Mouse (Mus musculus) kidney, postnatal 0 days (tissue): ENCODE data around the gene Asap2. TPM values are rescaled to one million over a fixed set of nuclear protein-coding genes. Genes with fewer than 3 reads are reported as not detected.

ENCODE experiments used
- ATAC-seq: fragments of 200-750 bp; cut with Nextera tagmentation; replicated peaks from 2 replicates; pipeline ENCODE4 v1.8.0; 2017; ENCODE audit warnings: low read depth, moderate number of reproducible peaks, moderate TSS enrichment, moderate library complexity; ENCODE audit not compliant: low FRiP score
- DNase-seq: peaks from one replicate; pipeline ENCODE4 v3.0.0-alpha.2; 2016; ENCODE audit warnings: low spot score
- H3K27ac ChIP-seq: fragments of 300-500 bp; sonication (generic); 2 replicates; pipeline ENCODE4 v1.5.1; 2014; ENCODE audit warnings: mild to moderate bottlenecking
- H3K27me3 ChIP-seq: fragments of 300-500 bp; sonication (generic); 2 replicates; pipeline ENCODE4 v1.6.1; 2014; ENCODE audit warnings: low read length, mixed read lengths; ENCODE audit not compliant: insufficient read depth
- H3K36me3 ChIP-seq: fragments of 300-500 bp; sonication (generic); 2 replicates; pipeline ENCODE4 v1.6.1; 2014; ENCODE audit warnings: low read length, mixed read lengths; ENCODE audit not compliant: insufficient read depth
- H3K4me1 ChIP-seq: fragments of 300-500 bp; sonication (generic); replicated peaks from 2 replicates; pipeline ENCODE4 v1.6.1; 2014; ENCODE audit warnings: antibody characterized with exemption, low read length, mixed read lengths; ENCODE audit not compliant: insufficient read depth
- H3K4me2 ChIP-seq: fragments of 300-500 bp; sonication (generic); 2 replicates; pipeline ENCODE4 v1.6.1; 2014; ENCODE audit warnings: mild to moderate bottlenecking, low read length, moderate library complexity, mixed read lengths
- H3K4me3 ChIP-seq: fragments of 300-500 bp; sonication (generic); replicated peaks from 2 replicates; pipeline ENCODE4 v1.5.1; 2014; ENCODE audit warnings: low read depth, low read length
- H3K9ac ChIP-seq: fragments of 300-500 bp; sonication (generic); 2 replicates; pipeline ENCODE4 v1.6.1; 2014; ENCODE audit warnings: low read depth, low read length
- H3K9me3 ChIP-seq: fragments of 300-500 bp; sonication (generic); replicated peaks from 2 replicates; pipeline ENCODE4 v1.6.1; 2016; ENCODE audit warnings: low read length, inconsistent platforms, mixed read lengths
- CTCF ChIP-seq: IDR thresholded peaks from 2 replicates; pipeline ENCODE4 v1.5.1; 2016; ENCODE audit warnings: antibody characterized with exemption, low read depth, mild to moderate bottlenecking, moderate library complexity
- WGBS: fragments of 180-500 bp; shearing (Covaris S2); extraction: QIAGEN DNeasy Blood & Tissue Kit; methylation state at CpG from one replicate; pipeline ENCODE4 v1.1.7; 2014; 5-methylcytosine and 5-hydroxymethylcytosine counted together
- polyA plus RNA-seq: library from polyadenylated mRNA; unstranded; fragments of >200 nt; fragmentation: Nextera tagmentation; extraction: Ambion mirVana; gene quantifications from 2 replicates; pipeline ENCODE4 v1.2.1, GENCODE M21; 2015

Asap2 gene
- polyA plus RNA-seq, 1 experiment from 2014 or later = 8.0 TPM

DNA sequence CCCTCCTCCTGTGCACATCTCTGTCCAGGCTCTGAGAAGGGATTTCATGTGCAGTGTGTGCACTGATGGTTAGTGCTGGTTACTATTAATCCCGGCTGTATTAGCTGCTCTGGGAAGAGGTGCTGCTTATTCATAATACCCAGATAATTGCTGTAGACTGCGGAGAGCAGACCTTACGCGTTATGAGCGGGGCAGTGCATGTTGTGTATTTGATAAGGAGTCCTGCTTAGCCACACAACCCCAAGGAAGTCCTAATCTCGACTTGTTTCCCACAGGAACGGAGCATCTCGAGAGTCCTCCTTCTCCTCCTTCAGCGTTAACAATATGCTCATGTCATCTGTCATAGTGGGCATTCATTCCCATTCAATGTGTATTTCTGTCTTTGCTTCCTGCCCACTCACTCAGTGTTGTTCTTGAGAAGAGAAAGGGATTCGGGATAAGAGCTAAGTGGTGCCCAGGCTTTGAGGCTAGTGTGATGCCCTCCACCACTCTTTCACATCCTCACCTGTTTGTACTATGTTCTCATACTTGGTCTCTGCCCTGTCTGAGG lies 140.1 kb downstream of the Asap2 start:
- H3K9ac ChIP-seq = no peak overlapping the region
- DNase-seq = no peak
- ATAC-seq = no peak
- 88% methylated on average over 10 of the region's 10 CpGs for WGBS
- H3K4me1 ChIP-seq = peaks cover 34% of the 10 kb centered on the region
- H3K4me3 ChIP-seq = no peak overlapping the region
- TF ChIP-seq CTCF = no peak
- no peak overlapping the region for H3K27ac ChIP-seq
- H3K4me2 ChIP-seq = no peak overlapping the region
- no peaks in the 10 kb centered on the region for H3K27me3 ChIP-seq
- H3K36me3 ChIP-seq = no peaks in the 10 kb centered on the region
- H3K9me3 ChIP-seq = no peaks in the 10 kb centered on the region

GRCm38 (mm10) chr12:21132537-21132936 lies 142.3 kb downstream of the Asap2 start:
- ATAC-seq (no peak), DNase-seq (no peak)
- no peak overlapping the region for H3K9ac ChIP-seq
- no peak overlapping the region for H3K4me3 ChIP-seq
- no peaks in the 10 kb centered on the region for H3K27me3 ChIP-seq
- no peak for TF ChIP-seq CTCF
- H3K36me3 ChIP-seq = no peaks in the 10 kb centered on the region
- H3K4me2 ChIP-seq = 0 out of 2 replicates have a peak overlapping the region, but pooled peaks have one; percentile 10
- 0 out of 2 replicates have a peak overlapping the region, but pooled peaks have one; percentile 25 for H3K27ac ChIP-seq
- no peaks in the 10 kb centered on the region for H3K9me3 ChIP-seq
- peaks cover 34% of the 10 kb centered on the region for H3K4me1 ChIP-seq
- 27% methylated on average over 10 of the region's 10 CpGs for WGBS

DNA sequence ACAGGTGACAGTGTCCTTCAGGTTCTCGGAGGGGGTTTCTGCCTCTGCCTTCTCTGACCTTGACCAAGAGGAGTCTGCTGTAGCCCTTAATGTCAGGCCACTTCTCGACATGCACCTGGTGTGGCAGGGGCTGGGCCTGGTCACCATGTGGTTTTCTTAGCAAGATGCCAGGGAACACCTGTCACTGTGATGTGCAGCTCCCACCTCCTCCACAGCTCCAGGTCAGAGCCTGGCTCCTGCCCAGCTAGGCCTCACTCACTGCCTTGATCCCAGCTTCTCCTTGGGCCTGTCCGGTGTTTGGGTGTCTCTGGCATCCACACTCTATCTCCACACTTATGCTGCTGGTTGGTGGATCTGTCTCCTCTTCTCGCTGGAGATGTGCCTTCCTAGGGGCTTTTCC lies 142.8 kb downstream of the Asap2 start:
- TF ChIP-seq CTCF = no peak
- H3K9ac ChIP-seq = no peak overlapping the region
- peaks cover 29% of the 10 kb centered on the region for H3K4me1 ChIP-seq
- no peak overlapping the region for H3K4me3 ChIP-seq
- no peaks in the 10 kb centered on the region for H3K27me3 ChIP-seq
- peak overlapping the region; percentile 25; the same call in 1 of the 2 replicates for H3K27ac ChIP-seq
- WGBS = 63% methylated on average over 4 of the region's 4 CpGs
- ATAC-seq = no peak
- H3K9me3 ChIP-seq = no peaks in the 10 kb centered on the region
- DNase-seq = no peak
- H3K36me3 ChIP-seq = no peaks in the 10 kb centered on the region
- no peak overlapping the region for H3K4me2 ChIP-seq

GRCm38 (mm10) chr12:21133972-21134859 lies 144.0 kb downstream of the Asap2 start:
- ATAC-seq = no peak
- DNase-seq = no peak
- Histone ChIP-seq H3K27me3 (no peaks in the 10 kb centered on the region), H3K4me2 (peak overlapping the region; percentile 9; the same call in 1 of the 2 replicates), H3K9ac (no peak overlapping the region), H3K36me3 (no peaks in the 10 kb centered on the region), H3K4me3 (no peak overlapping the region), H3K9me3 (no peaks in the 10 kb centered on the region), H3K4me1 (peaks cover 30% of the 10 kb centered on the region), H3K27ac (peak overlapping the region; percentile 54)
- 48% methylated on average over 17 of the region's 17 CpGs for WGBS
- TF ChIP-seq CTCF = peak; percentile 55

- no peaks in the 10 kb centered on the region for H3K9me3 ChIP-seq
- no peaks in the 10 kb centered on the region for H3K27me3 ChIP-seq
- no peak for TF ChIP-seq CTCF
- H3K4me2 ChIP-seq = no peak overlapping the region
- ATAC-seq (no peak), DNase-seq (no peak)
- H3K36me3 ChIP-seq = no peaks in the 10 kb centered on the region
- peak overlapping the region; percentile 56 for H3K27ac ChIP-seq
- no peak overlapping the region for H3K9ac ChIP-seq
- 44% methylated on average over 8 of the region's 8 CpGs for WGBS
- H3K4me1 ChIP-seq = peaks cover 30% of the 10 kb centered on the region
- no peak overlapping the region for H3K4me3 ChIP-seq
Observed at GRCm38 (mm10) chr12:21135651-21136461, 145.6 kb downstream of the Asap2 start.

- Histone ChIP-seq H3K4me3 (no peak overlapping the region), H3K27ac (no peak overlapping the region; the same call in 1 of the 2 replicates), H3K4me2 (no peak overlapping the region), H3K4me1 (peaks cover 30% of the 10 kb centered on the region), H3K27me3 (no peaks in the 10 kb centered on the region), H3K36me3 (no peaks in the 10 kb centered on the region), H3K9ac (no peak overlapping the region), H3K9me3 (no peaks in the 10 kb centered on the region)
- no peak for TF ChIP-seq CTCF
- ATAC-seq (no peak), DNase-seq (no peak)
- 66% methylated on average over 2 of the region's 2 CpGs for WGBS
Observed at GRCm38 (mm10) chr12:21136462-21136751, 146.1 kb downstream of the Asap2 start.
